Mouse (Mus musculus): ENCODE measurements around the gene 1700001L19Rik. TPM values are rescaled to one million over a fixed set of nuclear protein-coding genes. Genes with fewer than 3 reads are reported as not detected.
"Not testable (repeated sequence)": the region's sequence is repeated elsewhere in the genome, so short reads cannot be mapped to it uniquely, and the experiment has no call there.

The 1700001L19Rik gene
- 4.8 and 5.9 TPM in 2 replicates for polyA plus RNA-seq (2015; fragmentation: Nextera tagmentation; extraction: Ambion mirVana)

- 9% methylated on average over 10 of the region's 10 CpGs for WGBS
- Histone ChIP-seq H3K9ac (replicated peaks) (0 out of 2 replicates have a peak within 1 kb of the TSS, but pooled peaks have one; percentile 21), H3K4me1 (peaks cover 17% of the 10 kb centered on the region), H3K9me3 (replicated peaks) (no peaks in the 10 kb centered on the region), H3K27me3 (replicated peaks) (no peaks in the 10 kb centered on the region), H3K27ac (replicated peaks) (no peak within 1 kb of the TSS), H3K36me3 (peaks cover 17% of the 10 kb centered on the region), H3K4me3 (replicated peaks) (peak within 1 kb of the TSS; percentile 28), H3K4me2 (peak within 1 kb of the TSS; percentile 57)
- ATAC-seq (ENCODE audit: low FRiP score), result no peak; the same call in 1 of the 2 replicates
Measured at GRCm38 (mm10) chr13:68597199-68597598, at the start of gene 1700001L19Rik. 1700001L19Rik (plus strand) TSS chr13:68597421.

DNA sequence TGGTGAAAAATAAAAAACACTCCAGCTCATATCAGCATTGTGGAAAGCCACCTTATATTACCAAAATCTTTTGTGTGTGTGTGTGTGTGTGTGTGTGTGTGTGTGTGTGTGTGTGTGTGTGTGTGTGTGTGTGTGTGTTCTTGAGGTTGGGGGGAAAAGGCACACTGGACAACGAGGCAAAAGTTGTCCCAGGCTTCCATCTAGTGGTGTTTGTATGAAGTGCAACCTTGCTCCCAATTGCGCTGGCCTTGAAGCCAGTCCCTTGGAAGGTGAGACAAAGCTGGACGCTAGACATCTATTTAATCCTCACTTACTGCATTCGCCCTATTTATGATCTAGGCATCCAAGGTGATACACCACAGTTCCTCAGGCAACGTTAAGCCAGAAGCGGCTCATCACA lies 43.8 kb upstream of the 1700001L19Rik start:
- H3K36me3 ChIP-seq; H3K9ac ChIP-seq (replicated peaks); H3K27me3 ChIP-seq (replicated peaks); H3K4me3 ChIP-seq (replicated peaks); H3K4me1 ChIP-seq; H3K27ac ChIP-seq (replicated peaks); H3K9me3 ChIP-seq (replicated peaks); H3K4me2 ChIP-seq: not testable (repeated sequence)
- peak; percentile 68 for ATAC-seq (ENCODE audit: low FRiP score)
- 22% methylated on average over 4 of the region's 6 CpGs for WGBS

GRCm38 (mm10) chr13:68568110-68568509 lies 29.1 kb upstream of the 1700001L19Rik start:
- Histone ChIP-seq H3K4me3 (replicated peaks) (no peak overlapping the region), H3K36me3 (peaks cover 70% of the 10 kb centered on the region), H3K9ac (replicated peaks) (no peak overlapping the region), H3K9me3 (replicated peaks) (no peaks in the 10 kb centered on the region), H3K4me1 (peaks cover 3% of the 10 kb centered on the region), H3K27ac (replicated peaks) (no peak overlapping the region), H3K27me3 (replicated peaks) (no peaks in the 10 kb centered on the region), H3K4me2 (no peak overlapping the region)
- WGBS, result 97% methylated on average over 9 of the region's 9 CpGs
- ATAC-seq (ENCODE audit: low FRiP score), result no peak

DNA sequence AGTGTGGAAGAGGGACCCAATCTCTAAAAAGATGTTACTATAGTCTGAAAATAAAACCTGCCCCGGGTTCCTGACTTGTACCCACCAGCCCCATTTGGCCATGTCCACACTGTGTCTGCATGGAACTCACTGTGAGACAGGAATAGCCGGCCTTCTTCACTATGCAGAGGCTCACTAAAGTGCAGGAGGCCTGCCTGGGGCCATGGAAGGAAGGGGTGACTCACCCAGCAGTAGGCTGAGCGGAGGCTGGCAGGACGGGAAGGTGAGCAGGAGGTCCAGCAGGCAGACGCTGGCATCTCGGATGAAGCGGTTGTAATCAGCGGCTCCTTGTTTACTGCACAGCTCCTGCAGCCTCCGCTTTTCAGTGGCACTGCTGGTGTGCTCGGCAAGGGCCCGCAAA lies 28.7 kb upstream of the 1700001L19Rik start:
- 93% methylated on average over 11 of the region's 11 CpGs for WGBS
- Histone ChIP-seq H3K9ac (replicated peaks) (no peak overlapping the region), H3K4me2 (no peak overlapping the region), H3K4me3 (replicated peaks) (no peak overlapping the region), H3K4me1 (peaks cover 7% of the 10 kb centered on the region), H3K9me3 (replicated peaks) (no peaks in the 10 kb centered on the region), H3K27me3 (replicated peaks) (no peaks in the 10 kb centered on the region), H3K27ac (replicated peaks) (no peak overlapping the region), H3K36me3 (peaks cover 65% of the 10 kb centered on the region)
- no peak for ATAC-seq (ENCODE audit: low FRiP score)

GRCm38 (mm10) chr13:68569589-68570336 lies 27.5 kb upstream of the 1700001L19Rik start:
- no peaks in the 10 kb centered on the region for H3K27me3 ChIP-seq (replicated peaks)
- no peak overlapping the region for H3K4me2 ChIP-seq
- ATAC-seq (ENCODE audit: low FRiP score), result peak; percentile 63
- H3K9me3 ChIP-seq (replicated peaks), result no peaks in the 10 kb centered on the region
- WGBS, result 66% methylated on average over 17 of the region's 17 CpGs
- no peak overlapping the region for H3K4me3 ChIP-seq (replicated peaks)
- no peak overlapping the region for H3K9ac ChIP-seq (replicated peaks)
- H3K36me3 ChIP-seq, result peaks cover 57% of the 10 kb centered on the region
- peaks cover 7% of the 10 kb centered on the region for H3K4me1 ChIP-seq
- no peak overlapping the region for H3K27ac ChIP-seq (replicated peaks)

DNA sequence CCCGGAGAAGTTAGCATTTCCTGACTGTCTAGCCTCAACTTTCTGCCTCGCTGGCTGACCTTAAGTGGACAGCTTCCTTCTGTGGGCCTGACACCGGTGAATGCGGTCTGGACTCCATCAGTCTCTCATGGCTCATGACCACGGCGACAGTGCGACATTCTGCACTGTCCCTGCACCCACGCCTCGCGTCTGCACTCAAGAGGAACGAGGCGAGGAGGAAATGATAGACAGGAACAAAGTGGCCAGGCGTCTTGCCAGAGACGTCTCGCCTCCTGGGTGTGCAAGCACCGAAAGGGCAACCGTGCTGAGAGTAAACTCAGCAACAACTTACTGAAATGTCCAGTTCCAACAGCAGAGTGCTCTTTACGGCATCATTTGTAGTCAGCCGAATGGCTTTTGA lies 25.0 kb upstream of the 1700001L19Rik start:
- Histone ChIP-seq H3K4me3 (replicated peaks) (no peak overlapping the region), H3K27me3 (replicated peaks) (no peaks in the 10 kb centered on the region), H3K27ac (replicated peaks) (no peak overlapping the region), H3K4me1 (peaks cover 7% of the 10 kb centered on the region), H3K9ac (replicated peaks) (no peak overlapping the region), H3K36me3 (peaks cover 42% of the 10 kb centered on the region), H3K4me2 (no peak overlapping the region), H3K9me3 (replicated peaks) (no peaks in the 10 kb centered on the region)
- 92% methylated on average over 19 of the region's 19 CpGs for WGBS
- ATAC-seq (ENCODE audit: low FRiP score), result no peak

- Histone ChIP-seq H3K4me2 (no peak overlapping the region), H3K27ac (replicated peaks) (no peak overlapping the region), H3K4me1 (peaks cover 7% of the 10 kb centered on the region), H3K9ac (replicated peaks) (no peak overlapping the region), H3K4me3 (replicated peaks) (no peak overlapping the region), H3K27me3 (replicated peaks) (no peaks in the 10 kb centered on the region), H3K36me3 (peaks cover 42% of the 10 kb centered on the region), H3K9me3 (replicated peaks) (no peaks in the 10 kb centered on the region)
- 38% methylated on average over 10 of the region's 10 CpGs for WGBS
- no peak for ATAC-seq (ENCODE audit: low FRiP score)
Measured at GRCm38 (mm10) chr13:68572966-68573913, 24.0 kb upstream of the 1700001L19Rik start.

GRCm38 (mm10) chr13:68574398-68574797 lies 22.8 kb upstream of the 1700001L19Rik start:
- Histone ChIP-seq H3K27ac (replicated peaks) (no peak overlapping the region), H3K36me3 (peaks cover 44% of the 10 kb centered on the region), H3K9me3 (replicated peaks) (no peaks in the 10 kb centered on the region), H3K4me1 (peaks cover 7% of the 10 kb centered on the region), H3K4me2 (no peak overlapping the region), H3K9ac (replicated peaks) (no peak overlapping the region), H3K27me3 (replicated peaks) (no peaks in the 10 kb centered on the region), H3K4me3 (replicated peaks) (no peak overlapping the region)
- ATAC-seq (ENCODE audit: low FRiP score), result no peak
- WGBS, result 74% methylated on average over 4 of the region's 4 CpGs

- no peak overlapping the region for H3K9ac ChIP-seq (replicated peaks)
- 91% methylated on average over 7 of the region's 7 CpGs for WGBS
- H3K27me3 ChIP-seq (replicated peaks), result no peaks in the 10 kb centered on the region
- no peak overlapping the region for H3K27ac ChIP-seq (replicated peaks)
- H3K36me3 ChIP-seq, result peaks cover 25% of the 10 kb centered on the region
- peaks cover 23% of the 10 kb centered on the region for H3K4me1 ChIP-seq
- H3K9me3 ChIP-seq (replicated peaks), result no peaks in the 10 kb centered on the region
- H3K4me3 ChIP-seq (replicated peaks), result no peak overlapping the region
- H3K4me2 ChIP-seq, result no peak overlapping the region
- no peak for ATAC-seq (ENCODE audit: low FRiP score)
Measured at GRCm38 (mm10) chr13:68577945-68578344, 19.3 kb upstream of the 1700001L19Rik start.

GRCm38 (mm10) chr13:68581086-68581740 lies 16.0 kb upstream of the 1700001L19Rik start:
- Histone ChIP-seq H3K9me3 (replicated peaks) (no peaks in the 10 kb centered on the region), H3K4me3 (replicated peaks) (peak overlapping the region; percentile 95), H3K4me2 (peak overlapping the region; percentile 92), H3K9ac (replicated peaks) (peak overlapping the region; percentile 68), H3K27ac (replicated peaks) (peak overlapping the region; percentile 86), H3K27me3 (replicated peaks) (no peaks in the 10 kb centered on the region), H3K36me3 (peaks cover 45% of the 10 kb centered on the region), H3K4me1 (peaks cover 28% of the 10 kb centered on the region)
- WGBS, result 27% methylated on average over 14 of the region's 14 CpGs
- ATAC-seq (ENCODE audit: low FRiP score), result no peak; the same call in 1 of the 2 replicates

DNA sequence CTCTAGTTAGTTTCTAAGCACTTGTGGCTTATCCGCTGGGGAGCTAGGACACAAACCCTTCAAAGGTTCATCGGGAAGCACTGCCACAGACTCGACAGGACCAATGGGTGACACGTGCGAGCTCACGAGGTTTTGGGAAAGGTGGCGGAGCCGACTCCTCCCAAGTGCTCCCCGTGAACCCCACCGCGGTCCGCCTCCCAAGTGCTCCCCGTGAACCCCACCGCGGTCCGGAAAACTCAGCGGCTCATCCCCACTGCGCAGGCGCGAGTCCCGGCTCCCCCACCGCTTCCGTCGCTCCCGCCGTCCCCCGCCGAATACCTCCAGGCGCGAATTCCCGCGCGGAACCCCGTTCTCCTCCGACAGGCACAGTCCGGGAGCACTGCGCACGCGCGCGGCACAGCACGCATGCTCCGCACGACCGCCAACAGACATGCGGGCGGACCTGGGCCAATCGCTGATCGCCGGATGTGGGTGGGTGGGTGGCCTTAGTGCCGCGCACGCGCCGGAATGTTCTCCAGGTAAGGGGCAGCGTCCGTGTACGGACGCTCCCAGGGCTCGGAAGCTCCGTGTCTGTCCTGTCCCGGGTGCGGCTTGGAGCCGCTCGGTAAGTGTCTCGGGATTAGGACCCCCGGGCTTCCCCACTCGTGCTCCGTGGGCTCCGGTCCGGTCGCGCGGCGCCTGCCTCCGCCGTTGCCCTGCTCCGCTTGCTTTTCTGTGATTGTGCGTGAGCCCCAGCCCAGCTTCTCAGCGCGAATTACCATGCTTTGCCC lies 15.3 kb upstream of the 1700001L19Rik start, which contains the start of the genes Mtrr and Fastkd3:
Gene Mtrr (minus strand): TSS at position 403 of the 770 bp plus-strand sequence.
Gene Fastkd3 (plus strand): TSS at position 488 of the 770 bp plus-strand sequence.
- under 1% methylated on average over 77 of the region's 81 CpGs for WGBS
- peaks cover 45% of the 10 kb centered on the region for H3K36me3 ChIP-seq
- H3K27ac ChIP-seq (replicated peaks), result peak within 1 kb of the TSS; percentile 86
- no peaks in the 10 kb centered on the region for H3K27me3 ChIP-seq (replicated peaks)
- H3K4me1 ChIP-seq, result peaks cover 28% of the 10 kb centered on the region
- H3K4me3 ChIP-seq (replicated peaks), result peak within 1 kb of the TSS; percentile 95
- peak; percentile 100 for ATAC-seq (ENCODE audit: low FRiP score)
- H3K4me2 ChIP-seq, result peak within 1 kb of the TSS; percentile 92
- H3K9me3 ChIP-seq (replicated peaks), result no peaks in the 10 kb centered on the region
- peak within 1 kb of the TSS; percentile 78 for H3K9ac ChIP-seq (replicated peaks)

Measured in neural tube, embryonic 15.5 days (tissue).